Mouse (Mus musculus) forebrain, postnatal 0 days (tissue): ENCODE results near the gene Midn. TPM values are rescaled to one million over a fixed set of nuclear protein-coding genes. Genes with fewer than 3 reads are reported as not detected.

Experiments used
- ATAC-seq: fragments of 200-750 bp; cut with Nextera tagmentation; 2 replicates; pipeline ENCODE4 v1.8.0; 2017; ENCODE audit warnings: mild to moderate bottlenecking, moderate library complexity
- DNase-seq: peaks from one replicate; pipeline ENCODE4 v3.0.0-alpha.2; 2015
- H3K27ac ChIP-seq: fragments of 300-500 bp; sonication (generic); 2 replicates; pipeline ENCODE4 v1.5.1; 2014; ENCODE audit warnings: low read depth, mild to moderate bottlenecking, antibody characterized with exemption, low read length, moderate library complexity, mixed read lengths
- H3K27me3 ChIP-seq: fragments of 300-500 bp; sonication (generic); 2 replicates; pipeline ENCODE4 v1.6.1; 2014; ENCODE audit warnings: mild to moderate bottlenecking, low read length, mixed read lengths; ENCODE audit not compliant: insufficient read depth
- H3K36me3 ChIP-seq: fragments of 300-500 bp; sonication (generic); 2 replicates; pipeline ENCODE4 v1.6.1; 2014; ENCODE audit warnings: mild to moderate bottlenecking, moderate library complexity; ENCODE audit not compliant: insufficient read depth
- H3K4me1 ChIP-seq: fragments of 300-500 bp; sonication (generic); 2 replicates; pipeline ENCODE4 v1.6.1; 2014; ENCODE audit warnings: antibody characterized with exemption; ENCODE audit not compliant: insufficient read depth
- H3K4me2 ChIP-seq: fragments of 300-500 bp; sonication (generic); 2 replicates; pipeline ENCODE4 v1.6.1; 2014; ENCODE audit warnings: low read depth, mild to moderate bottlenecking, moderate library complexity
- H3K4me3 ChIP-seq: fragments of 300-500 bp; sonication (generic); 2 replicates; pipeline ENCODE4 v1.5.1; 2014; ENCODE audit warnings: low read depth, low read length, mixed read lengths
- H3K9ac ChIP-seq: fragments of 300-500 bp; sonication (generic); 2 replicates; pipeline ENCODE4 v1.6.1; 2014; ENCODE audit warnings: mild to moderate bottlenecking
- H3K9me3 ChIP-seq: fragments of 300-500 bp; sonication (generic); 2 replicates; pipeline ENCODE4 v1.6.1; 2016; ENCODE audit warnings: low read length
- CTCF ChIP-seq: sonication (generic); IDR thresholded peaks from 2 replicates; pipeline ENCODE4 v1.5.1; 2016; ENCODE audit warnings: antibody characterized with exemption, control low read depth, low read depth
- WGBS: fragments of 180-500 bp; shearing (Covaris S2); extraction: QIAGEN DNeasy Blood & Tissue Kit; methylation state at CpG from one replicate; pipeline ENCODE4 v1.1.7; 2014; 5-methylcytosine and 5-hydroxymethylcytosine counted together
- polyA plus RNA-seq: library from polyadenylated mRNA; unstranded; fragments of >200 nt; fragmentation: Nextera tagmentation; extraction: Ambion mirVana; gene quantifications from 2 replicates; pipeline ENCODE4 v1.2.1, GENCODE M21; 2015
- total RNA-seq: library from RNA; depleted of rRNA; stranded (reverse); fragments of >200 nt; gene quantifications from 2 replicates; pipeline ENCODE4 v1.2.3, GENCODE M21; 2014

The Midn gene
- total and polyA plus RNA-seq, 2 experiments from 2014 or later: 19.3 to 120 TPM

DNA sequence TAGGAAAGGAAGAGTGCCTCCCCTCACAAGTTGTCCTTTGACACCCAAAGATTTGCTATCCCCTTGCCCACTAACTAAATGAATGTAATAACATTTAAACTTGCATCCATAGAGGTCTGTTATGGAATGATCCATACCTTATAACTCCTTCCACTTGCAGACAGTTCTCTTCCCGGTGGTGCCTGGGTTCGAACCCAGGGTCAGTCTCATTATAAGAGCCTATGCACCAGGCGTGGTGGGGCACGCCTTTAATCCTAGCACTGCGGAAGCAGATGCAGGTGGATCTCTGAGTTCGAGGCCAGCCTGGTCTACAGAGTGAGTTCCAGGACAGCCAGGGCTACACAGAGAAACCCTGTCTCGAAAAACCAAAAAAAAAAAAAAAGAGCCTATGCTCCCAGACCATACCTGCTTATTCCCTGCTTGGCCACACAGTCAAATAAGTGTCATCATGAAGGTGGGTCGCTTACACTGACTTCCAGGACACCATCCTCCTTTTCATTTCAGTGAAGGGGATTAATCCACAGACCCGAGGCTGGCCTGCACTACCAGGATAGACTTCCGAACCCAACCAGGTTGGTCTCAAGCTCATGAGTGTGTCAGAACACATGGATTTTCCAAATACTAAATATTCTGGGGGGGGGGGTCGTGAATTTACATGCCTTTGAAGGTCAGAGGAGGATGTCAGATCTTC lies 8.0 kb upstream of the Midn start:
- no peak overlapping the region for H3K4me3 ChIP-seq
- peaks cover 23% of the 10 kb centered on the region for H3K36me3 ChIP-seq
- WGBS: 75% methylated on average over 11 of the region's 11 CpGs
- no peak overlapping the region for H3K9ac ChIP-seq
- H3K9me3 ChIP-seq: no peaks in the 10 kb centered on the region
- H3K4me2 ChIP-seq: no peak overlapping the region
- no peak overlapping the region for H3K27ac ChIP-seq
- H3K4me1 ChIP-seq: peaks cover 17% of the 10 kb centered on the region
- no peak for TF ChIP-seq CTCF
- no peak for ATAC-seq
- no peak for DNase-seq
- H3K27me3 ChIP-seq: no peaks in the 10 kb centered on the region

DNA sequence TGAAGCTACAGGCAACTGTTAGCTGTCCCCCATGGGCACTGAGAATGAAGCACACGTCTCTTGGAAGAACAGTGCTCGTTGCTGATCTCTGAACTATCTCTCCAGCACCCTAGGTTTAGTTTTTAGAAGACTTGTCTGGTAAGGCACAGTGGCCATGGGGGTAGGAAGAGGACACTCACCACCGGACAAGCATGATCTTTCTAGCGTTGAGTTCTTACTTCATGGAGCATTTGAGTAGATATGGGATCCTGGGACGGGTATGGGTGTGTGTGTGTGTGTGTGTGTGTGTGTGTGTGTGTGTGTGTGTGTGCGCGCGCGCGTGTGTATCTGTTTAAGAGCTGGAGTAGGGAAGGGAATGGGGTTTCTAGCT lies 7.4 kb upstream of the Midn start, which contains the start of gene Cbarp:
Gene Cbarp, minus strand, starts transcription at position 170 of the 370 bp plus-strand sequence.
- H3K36me3 ChIP-seq: peaks cover 20% of the 10 kb centered on the region
- peak within 1 kb of the TSS; percentile 76 for H3K4me3 ChIP-seq
- whole genome bisulfite sequencing: 63% methylated on average over 10 of the region's 10 CpGs
- no peaks in the 10 kb centered on the region for H3K27me3 ChIP-seq
- no peaks in the 10 kb centered on the region for H3K9me3 ChIP-seq
- ATAC-seq (no peak), DNase-seq (no peak)
- peaks cover 17% of the 10 kb centered on the region for H3K4me1 ChIP-seq
- peak within 1 kb of the TSS; percentile 96 for H3K27ac ChIP-seq
- peak within 1 kb of the TSS; percentile 95 for H3K4me2 ChIP-seq
- peak within 1 kb of the TSS; percentile 48 for H3K9ac ChIP-seq
- no peak for TF ChIP-seq CTCF

DNA sequence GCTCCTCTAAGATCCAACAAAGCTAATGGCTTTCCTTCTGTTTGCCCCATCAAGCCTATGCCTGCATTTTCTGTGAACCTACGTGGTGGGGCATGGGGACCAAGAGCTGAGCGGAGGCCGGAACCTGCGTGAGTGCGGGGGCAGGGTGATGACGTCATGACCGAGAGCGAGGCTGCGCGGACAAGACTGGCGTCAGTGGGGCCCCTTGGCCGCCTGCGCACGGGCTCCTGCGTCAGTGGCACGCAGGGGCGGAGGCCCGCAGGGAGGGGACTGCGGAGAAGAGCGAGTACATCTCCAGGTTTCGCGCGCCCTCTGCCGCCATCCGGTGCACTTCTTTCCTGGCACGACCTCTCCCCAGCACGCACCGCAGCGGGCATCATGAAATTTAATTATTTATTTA lies 6.8 kb upstream of the Midn start:
- Histone ChIP-seq H3K9me3 (no peaks in the 10 kb centered on the region), H3K9ac (peak overlapping the region; percentile 48), H3K4me3 (peak overlapping the region; percentile 76), H3K4me1 (peaks cover 17% of the 10 kb centered on the region), H3K27ac (peak overlapping the region; percentile 81), H3K4me2 (peak overlapping the region; percentile 95), H3K27me3 (no peaks in the 10 kb centered on the region), H3K36me3 (peaks cover 18% of the 10 kb centered on the region)
- DNase-seq (peak; percentile 95), ATAC-seq (peak; percentile 60)
- TF ChIP-seq CTCF: peak; percentile 72
- WGBS: under 1% methylated on average over 29 of the region's 29 CpGs

DNA sequence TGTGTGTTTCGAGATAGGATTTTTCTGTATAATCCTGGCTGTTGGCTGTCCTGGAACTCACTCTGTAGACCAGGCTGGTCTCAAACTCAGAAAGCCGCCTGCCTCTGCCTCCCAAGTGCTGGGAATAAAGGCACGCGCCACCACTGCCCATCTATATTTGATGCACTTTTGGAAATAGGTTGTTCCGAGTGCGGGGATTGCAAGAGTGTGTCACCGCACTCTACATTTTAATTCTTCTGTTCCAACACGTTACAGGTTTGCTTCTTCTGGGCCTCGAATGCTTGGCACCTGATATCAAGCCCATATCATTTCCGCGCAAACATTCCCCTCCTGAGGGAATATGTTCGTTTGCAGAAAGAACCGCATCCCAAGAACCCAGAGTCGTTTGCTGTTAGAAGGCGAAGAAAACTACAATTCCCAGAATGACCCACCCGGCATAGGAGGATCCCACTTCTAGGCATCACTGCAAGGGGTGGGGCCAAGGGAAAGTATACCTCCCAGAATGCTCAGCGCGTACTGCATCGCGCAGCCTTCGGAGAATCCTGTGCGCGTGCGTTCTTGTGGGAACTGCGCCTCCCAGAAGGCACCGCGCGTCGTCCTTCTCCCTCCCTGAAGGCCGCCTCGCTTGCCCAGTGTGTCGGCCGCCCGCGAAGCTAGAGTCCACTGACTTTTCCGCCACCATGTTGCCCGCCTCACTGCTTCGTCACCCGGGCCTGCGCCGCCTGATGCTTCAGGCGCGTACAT lies 6.1 kb upstream of the Midn start:
- H3K9ac ChIP-seq: peak overlapping the region; percentile 92
- no peaks in the 10 kb centered on the region for H3K27me3 ChIP-seq
- peak overlapping the region; percentile 95 for H3K4me2 ChIP-seq
- H3K9me3 ChIP-seq: no peaks in the 10 kb centered on the region
- 2% methylated on average over 43 of the region's 43 CpGs for WGBS
- H3K4me1 ChIP-seq: peaks cover 13% of the 10 kb centered on the region
- 0 out of 2 replicates have a peak, but pooled peaks have one; percentile 17 for TF ChIP-seq CTCF
- peak; percentile 99 for DNase-seq
- H3K36me3 ChIP-seq: peaks cover 18% of the 10 kb centered on the region
- peak; percentile 89 for ATAC-seq
- H3K27ac ChIP-seq: peak overlapping the region; percentile 81
- peak overlapping the region; percentile 76 for H3K4me3 ChIP-seq

DNA sequence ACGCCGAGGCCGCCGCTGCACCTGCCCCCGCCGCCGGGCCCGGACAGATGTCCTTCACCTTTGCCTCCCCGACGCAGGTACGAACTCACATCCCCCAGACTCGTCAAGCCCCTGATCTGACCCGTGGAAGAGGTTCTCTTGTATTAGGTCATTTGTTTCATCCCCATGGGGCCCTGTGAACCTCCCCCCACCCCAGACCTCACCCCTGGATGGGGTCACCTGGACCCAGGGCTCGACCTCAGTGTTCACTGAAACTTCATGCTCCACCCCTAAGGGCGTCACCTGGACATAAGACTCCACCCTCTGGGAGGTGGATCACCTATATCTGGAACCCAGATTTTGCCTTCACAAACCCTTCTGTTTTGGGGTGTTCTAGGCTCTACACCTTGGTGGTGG lies 5.5 kb upstream of the Midn start:
- Histone ChIP-seq H3K4me1 (peaks cover 8% of the 10 kb centered on the region; the same call in 1 of the 2 replicates), H3K4me3 (peak overlapping the region; percentile 76), H3K27me3 (no peaks in the 10 kb centered on the region), H3K36me3 (peaks cover 18% of the 10 kb centered on the region), H3K27ac (peak overlapping the region; percentile 81), H3K4me2 (peak overlapping the region; percentile 95), H3K9ac (peak overlapping the region; percentile 92), H3K9me3 (no peaks in the 10 kb centered on the region)
- no peak for TF ChIP-seq CTCF
- no peak for DNase-seq
- ATAC-seq: no peak
- under 1% methylated on average over 15 of the region's 15 CpGs for WGBS

DNA sequence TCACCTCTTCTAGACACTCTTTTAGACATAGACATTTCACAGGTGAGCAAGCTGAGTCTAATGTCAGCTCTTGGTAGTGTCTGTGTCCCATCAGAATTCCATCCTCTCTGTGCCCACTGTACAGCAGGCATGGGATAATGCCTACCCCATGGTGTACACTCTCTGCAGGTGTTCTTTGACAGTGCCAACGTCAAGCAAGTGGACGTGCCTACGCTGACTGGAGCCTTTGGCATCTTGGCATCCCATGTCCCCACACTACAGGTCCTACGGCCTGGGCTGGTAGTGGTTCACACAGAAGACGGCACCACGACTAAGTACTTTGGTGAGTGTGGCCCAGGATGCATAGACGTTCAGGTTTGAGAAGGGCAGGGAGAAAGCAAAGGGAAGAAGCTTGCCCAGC lies 4.4 kb upstream of the Midn start:
- H3K4me1 ChIP-seq: peaks cover 8% of the 10 kb centered on the region; the same call in 1 of the 2 replicates

DNA sequence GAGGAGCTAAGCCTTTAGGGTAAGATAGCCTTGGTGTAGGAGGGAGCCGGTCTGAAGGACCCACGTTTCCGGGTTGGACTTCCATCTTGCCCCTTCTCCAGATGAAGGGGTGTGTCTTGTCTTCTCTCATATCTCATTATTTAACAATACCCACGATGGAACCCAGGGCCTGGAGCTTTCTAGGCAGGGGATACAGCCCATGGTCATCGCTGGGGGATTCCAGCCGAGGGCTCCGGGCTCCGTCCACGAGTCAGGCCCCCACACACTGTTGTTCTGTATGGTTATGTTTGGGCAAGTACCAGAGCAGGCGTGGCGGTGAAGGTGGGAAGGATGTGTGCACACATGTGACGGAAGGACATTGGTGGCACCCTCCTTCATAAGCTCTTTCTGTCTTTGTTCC lies 3.9 kb upstream of the Midn start:
- TF ChIP-seq CTCF: no peak
- H3K4me3 ChIP-seq: no peak overlapping the region
- peaks cover 8% of the 10 kb centered on the region; the same call in 1 of the 2 replicates for H3K4me1 ChIP-seq
- DNase-seq: no peak
- H3K36me3 ChIP-seq: peaks cover 18% of the 10 kb centered on the region
- WGBS: 94% methylated on average over 12 of the region's 12 CpGs
- H3K9ac ChIP-seq: no peak overlapping the region
- H3K9me3 ChIP-seq: no peaks in the 10 kb centered on the region
- no peaks in the 10 kb centered on the region for H3K27me3 ChIP-seq
- ATAC-seq: no peak
- no peak overlapping the region for H3K4me2 ChIP-seq
- H3K27ac ChIP-seq: no peak overlapping the region

More for the DNA sequence above, 4.4 kb upstream of the Midn start:
- no peak overlapping the region for H3K4me2 ChIP-seq
- H3K27me3 ChIP-seq: no peaks in the 10 kb centered on the region
- ATAC-seq (no peak), DNase-seq (no peak)
- no peak overlapping the region for H3K4me3 ChIP-seq
- peaks cover 18% of the 10 kb centered on the region for H3K36me3 ChIP-seq
- no peak overlapping the region for H3K27ac ChIP-seq
- no peak for TF ChIP-seq CTCF
- H3K9me3 ChIP-seq: no peaks in the 10 kb centered on the region
- WGBS: 89% methylated on average over 7 of the region's 7 CpGs
- H3K9ac ChIP-seq: no peak overlapping the region
